Mouse (Mus musculus) MEL (cell line): ENCODE data around the gene Gm29609. TPM values are rescaled to one million over a fixed set of nuclear protein-coding genes. Genes with fewer than 3 reads are reported as not detected.
A peak's percentile ranks its signal among the peaks of the same experiment; 100 is the strongest.

Experiments
- BHLHE40 ChIP-seq: IDR thresholded peaks from 2 replicates; pipeline ENCODE4 v1.6.1; 2012; ENCODE audit warnings: low read depth, mild to moderate bottlenecking, inconsistent platforms, low read length, improper control_type of control experiment, borderline replicate concordance
- CHD1 ChIP-seq: IDR thresholded peaks from 2 replicates; pipeline ENCODE4 v1.6.1; 2012; ENCODE audit warnings: low read depth, mild to moderate bottlenecking, inconsistent platforms, low read length, improper control_type of control experiment
- EP300 ChIP-seq, 2 experiments: IDR thresholded peaks; 2 replicates each; pipeline ENCODE4 v1.6.1; 2011; ENCODE audit warnings: improper control_type of control experiment in 2 of 2, low read length in 2 of 2, low read depth in 1 of 2, mild to moderate bottlenecking in 1 of 2
- ETS1 ChIP-seq: IDR thresholded peaks from 2 replicates; pipeline ENCODE4 v1.6.1; 2012; ENCODE audit warnings: low read depth, mild to moderate bottlenecking, inconsistent platforms, low read length, improper control_type of control experiment, moderate library complexity
- GABPA ChIP-seq: IDR thresholded peaks from 2 replicates; pipeline ENCODE4 v1.6.1; 2012; ENCODE audit warnings: low read depth, mild to moderate bottlenecking, inconsistent platforms, low read length, improper control_type of control experiment, moderate library complexity
- JUND ChIP-seq: IDR thresholded peaks from 2 replicates; pipeline ENCODE4 v1.6.1; 2011; ENCODE audit warnings: low read depth, mild to moderate bottlenecking, improper control_type of control experiment, low read length
- KAT2A ChIP-seq: conservative IDR thresholded peaks from 2 replicates; pipeline ENCODE4 v1.6.1; 2012; ENCODE audit warnings: low read depth, low read length, improper control_type of control experiment, inconsistent platforms
- MAX ChIP-seq: IDR thresholded peaks from 2 replicates; pipeline ENCODE4 v1.6.1; 2011; ENCODE audit warnings: low read length, improper control_type of control experiment
- MAZ ChIP-seq: IDR thresholded peaks from 2 replicates; pipeline ENCODE4 v1.6.1; 2012; ENCODE audit warnings: low read depth, mild to moderate bottlenecking, inconsistent platforms, low read length, improper control_type of control experiment
- MEF2A ChIP-seq: IDR thresholded peaks from 2 replicates; pipeline ENCODE4 v1.6.1; 2014; ENCODE audit warnings: low read depth, mild to moderate bottlenecking, inconsistent platforms, low read length, improper control_type of control experiment; ENCODE audit not compliant: poor library complexity, insufficient replicate concordance, severe bottlenecking; ENCODE audit errors: extremely low read depth
- MYB ChIP-seq: IDR thresholded peaks from 2 replicates; pipeline ENCODE4 v1.6.1; 2011; ENCODE audit warnings: mild to moderate bottlenecking, low read depth, low read length, improper control_type of control experiment
- MYC ChIP-seq: IDR thresholded peaks from 2 replicates; pipeline ENCODE4 v1.6.1; 2011; ENCODE audit warnings: low read depth, mild to moderate bottlenecking, low read length, improper control_type of control experiment, moderate library complexity
- NELFE ChIP-seq: IDR thresholded peaks from 2 replicates; pipeline ENCODE4 v1.6.1; 2011; ENCODE audit warnings: low read depth, low read length, improper control_type of control experiment
- NRF1 ChIP-seq: IDR thresholded peaks from 2 replicates; pipeline ENCODE4 v1.6.1; 2014; ENCODE audit warnings: low read depth, mild to moderate bottlenecking, inconsistent platforms, low read length, improper control_type of control experiment, moderate library complexity; ENCODE audit not compliant: poor library complexity, insufficient read depth, severe bottlenecking
- POLR2A ChIP-seq, 2 experiments: IDR thresholded peaks; 2 replicates each; pipeline ENCODE4 v1.6.1; 2011 to 2012; ENCODE audit warnings: low read length in 2 of 2, mild to moderate bottlenecking in 2 of 2, control low read depth in 1 of 2, improper control_type of control experiment in 1 of 2, low read depth in 1 of 2, moderate library complexity in 1 of 2; ENCODE audit not compliant: control insufficient read depth in 1 of 2, insufficient read depth in 1 of 2, poor library complexity in 1 of 2
- POLR2AphosphoS2 ChIP-seq: IDR thresholded peaks from 2 replicates; pipeline ENCODE4 v1.6.1; 2011; ENCODE audit warnings: low read length, improper control_type of control experiment
- POLR2AphosphoS5 ChIP-seq: IDR thresholded peaks from 2 replicates; pipeline ENCODE4 v1.6.1; 2012; ENCODE audit warnings: low read depth, borderline replicate concordance, mild to moderate bottlenecking, inconsistent platforms, low read length, moderate library complexity, mixed read lengths
- RCOR1 ChIP-seq: IDR thresholded peaks from 2 replicates; pipeline ENCODE4 v1.6.1; 2012; ENCODE audit warnings: low read depth, mild to moderate bottlenecking, inconsistent platforms, low read length, improper control_type of control experiment
- SIN3A ChIP-seq: IDR thresholded peaks from 2 replicates; pipeline ENCODE4 v1.6.1; 2012; ENCODE audit warnings: low read length, improper control_type of control experiment, inconsistent platforms
- SMC3 ChIP-seq: IDR thresholded peaks from 2 replicates; pipeline ENCODE4 v1.6.1; 2011; ENCODE audit warnings: low read depth, low read length, improper control_type of control experiment
- TAL1 ChIP-seq: IDR thresholded peaks from 2 replicates; pipeline ENCODE4 v1.6.1; 2012; ENCODE audit warnings: mild to moderate bottlenecking, inconsistent platforms, low read length, moderate library complexity, mixed read lengths
- UBTF ChIP-seq: IDR thresholded peaks from 2 replicates; pipeline ENCODE4 v1.6.1; 2012; ENCODE audit warnings: low read depth, mild to moderate bottlenecking, inconsistent platforms, low read length, improper control_type of control experiment, moderate library complexity, borderline replicate concordance; ENCODE audit not compliant: insufficient read depth
- USF1 ChIP-seq: IDR thresholded peaks from 2 replicates; pipeline ENCODE4 v1.6.1; 2014; ENCODE audit warnings: low read depth, mild to moderate bottlenecking, inconsistent platforms, low read length, improper control_type of control experiment, moderate library complexity
- ZKSCAN1 ChIP-seq: IDR thresholded peaks from 2 replicates; pipeline ENCODE4 v1.6.1; 2012; ENCODE audit warnings: low read depth, mild to moderate bottlenecking, inconsistent platforms, low read length, improper control_type of control experiment, moderate library complexity
- ZMIZ1 ChIP-seq: IDR thresholded peaks from 2 replicates; pipeline ENCODE4 v1.6.1; 2012; ENCODE audit warnings: low read depth, mild to moderate bottlenecking, inconsistent platforms, low read length, improper control_type of control experiment, moderate library complexity
- polyA plus RNA-seq, 2 experiments: library from polyadenylated mRNA; stranded (reverse) in 1 of 2; unstranded in 1 of 2; fragments of >175 nt in 1 of 2; fragments of >200 nt in 1 of 2; gene quantifications; 2 replicates each; pipeline versions ENCODE4 v1.2.1 to v1.2.4; 2012; ENCODE audit warnings: low replicate concordance in 2 of 2, low read depth in 1 of 2; ENCODE audit not compliant: insufficient read length in 2 of 2, insufficient read depth in 1 of 2, missing spikeins in 1 of 2
- total RNA-seq: library from RNA; depleted of rRNA; stranded (reverse); fragments of 300-350 nt; gene quantifications from 2 replicates; pipeline ENCODE4 v1.2.3, GENCODE M21; 2012

The Gm29609 gene
- total and polyA plus RNA-seq, 3 experiments: 5.0 to 6.4 TPM; not detected in 1

DNA sequence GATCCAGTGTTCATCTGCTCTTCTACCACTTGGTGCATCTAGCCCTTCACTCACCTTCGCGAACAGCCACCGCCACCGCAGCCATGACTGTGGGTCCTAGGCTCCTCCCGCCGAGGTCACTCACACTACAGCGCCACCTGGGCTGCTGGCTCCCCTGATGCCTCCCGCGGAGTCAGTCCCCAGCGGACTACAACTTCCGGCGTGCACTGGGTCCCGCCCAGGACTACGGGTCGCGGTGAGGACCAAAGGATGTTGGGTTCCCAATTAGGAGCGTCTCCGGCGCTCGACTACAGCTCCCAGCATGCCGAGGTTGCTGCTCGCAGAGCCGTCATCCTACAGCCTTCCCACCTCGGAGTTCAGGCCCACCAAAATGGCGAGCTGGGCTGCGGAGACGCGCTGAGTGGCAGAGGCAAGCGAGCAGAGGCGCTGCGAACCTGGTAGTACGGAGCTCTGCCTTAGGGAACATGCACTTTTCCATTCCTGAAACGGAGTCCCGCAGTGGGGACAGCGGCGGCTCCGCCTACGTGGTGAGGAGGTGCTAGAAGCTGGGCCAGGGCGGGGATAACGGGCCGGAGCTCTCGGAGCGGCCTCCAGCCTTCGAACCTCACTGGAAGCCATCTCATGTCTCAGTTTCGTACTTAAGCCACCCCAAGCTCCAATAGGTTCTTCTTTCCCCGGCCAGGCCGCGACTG is 13.4 kb upstream of the Gm29609 start, which contains the start of the genes Snx17 and Eif2b4 (continued):
- TF ChIP-seq ETS1 (peak; percentile 75), UBTF (no peak), MEF2A (no peak; the same call in 1 of the 2 replicates), POLR2AphosphoS2 (peak; percentile 78), MAX (0 out of 2 replicates have a peak, but pooled peaks have one; percentile 82), CHD1 (no peak; the same call in 1 of the 2 replicates), GABPA (peak; percentile 51; the same call in 1 of the 2 replicates), POLR2A (IDR thresholded peaks at IDR 0.05; ENCODE audit: control insufficient read depth in 1 of 2, insufficient read depth in 1 of 2, low read depth in 1 of 2, low read length in 2 of 2, poor library complexity in 1 of 2) (peak; percentile 88 to 91), TAL1 (no peak), SMC3 (no peak), SIN3A (peak; percentile 100), USF1 (peak; percentile 63), KAT2A (peak; percentile 99), MYB (no peak), NRF1 (peak; percentile 58), POLR2AphosphoS5 (peak; percentile 70), JUND (no peak), ZKSCAN1 (no peak), EP300 (IDR thresholded peaks at IDR 0.05; ENCODE audit: low read depth in 1 of 2, low read length in 2 of 2) (peak in 1 of 2 experiments; percentile 64; a peak in 2 of 4 replicates), RCOR1 (0 out of 2 replicates have a peak, but pooled peaks have one; percentile 7), NELFE (peak; percentile 84), BHLHE40 (no peak), MAZ (peak; percentile 93; the same call in 1 of the 2 replicates), ZMIZ1 (peak; percentile 92), MYC (no peak; the same call in 1 of the 2 replicates)
